Mouse (Mus musculus): ENCODE measurements around the gene Naaladl2.

Gene Naaladl2

GRCm38 (mm10) chr3:24942170-24942569 is 201.9 kb downstream of the Naaladl2 start:
- in situ Hi-C loops (cut with MseI, MboI): no loop called here

- in situ Hi-C loops (cut with MseI, MboI): no loop called here
Observed at GRCm38 (mm10) chr3:24938507-24939182, 205.4 kb downstream of the Naaladl2 start.

GRCm38 (mm10) chr3:24921811-24922210 is 222.2 kb downstream of the Naaladl2 start:
- in situ Hi-C loops (cut with MseI, MboI): no loop called here

- in situ Hi-C loops (cut with MseI, MboI): no loop called here
Observed at GRCm38 (mm10) chr3:24921401-24921800, 222.7 kb downstream of the Naaladl2 start.

GRCm38 (mm10) chr3:24905425-24905960 is 238.6 kb downstream of the Naaladl2 start:
- in situ Hi-C loops (cut with MseI, MboI): no loop called here

GRCm38 (mm10) chr3:24888801-24889200 is 255.3 kb downstream of the Naaladl2 start:
- in situ Hi-C loops (cut with MseI, MboI): no loop called here

- in situ Hi-C loops (cut with MseI, MboI): no loop called here
Observed at GRCm38 (mm10) chr3:24872254-24872653, 271.8 kb downstream of the Naaladl2 start.

GRCm38 (mm10) chr3:24852936-24853335 is 291.1 kb downstream of the Naaladl2 start:
- in situ Hi-C loops (cut with MseI, MboI): no loop called here

GRCm38 (mm10) chr3:24796739-24797138 is 347.3 kb downstream of the Naaladl2 start:
- in situ Hi-C loops (cut with MseI, MboI): no loop called here

- in situ Hi-C loops (cut with MseI, MboI): no loop called here
Observed at GRCm38 (mm10) chr3:24787451-24788148, 356.5 kb downstream of the Naaladl2 start.

- in situ Hi-C loops (cut with MseI, MboI): no loop called here
Observed at GRCm38 (mm10) chr3:24784108-24784507, 360.0 kb downstream of the Naaladl2 start.

GRCm38 (mm10) chr3:24783462-24783829 is 360.6 kb downstream of the Naaladl2 start:
- in situ Hi-C loops (cut with MseI, MboI): no loop called here

GRCm38 (mm10) chr3:24782784-24783461 is 361.1 kb downstream of the Naaladl2 start:
- in situ Hi-C loops (cut with MseI, MboI): no loop called here

- in situ Hi-C loops (cut with MseI, MboI): no loop called here
Observed at GRCm38 (mm10) chr3:24781687-24782086, 362.4 kb downstream of the Naaladl2 start.

- in situ Hi-C loops (cut with MseI, MboI): no loop called here
Observed at GRCm38 (mm10) chr3:24778416-24778815, 365.6 kb downstream of the Naaladl2 start.

- in situ Hi-C loops (cut with MseI, MboI): no loop called here
Observed at GRCm38 (mm10) chr3:24749055-24749454, 395.0 kb downstream of the Naaladl2 start.

- in situ Hi-C loops (cut with MseI, MboI): no loop called here
Observed at GRCm38 (mm10) chr3:24747182-24747856, 396.7 kb downstream of the Naaladl2 start.

- in situ Hi-C loops (cut with MseI, MboI): no loop called here
Observed at GRCm38 (mm10) chr3:24743946-24744345, 400.1 kb downstream of the Naaladl2 start.

GRCm38 (mm10) chr3:24719181-24719749 is 424.8 kb downstream of the Naaladl2 start:
- in situ Hi-C loops (cut with MseI, MboI): no loop called here

GRCm38 (mm10) chr3:24714770-24715169 is 429.3 kb downstream of the Naaladl2 start:
- in situ Hi-C loops (cut with MseI, MboI): no loop called here

GRCm38 (mm10) chr3:24705778-24706423 is 438.2 kb downstream of the Naaladl2 start:
- in situ Hi-C loops (cut with MseI, MboI): no loop called here

All from mouse trophoblast stem cell (cell line).